Mouse (Mus musculus) heart, postnatal 10 days (tissue): ENCODE measurements at regions not wholly inside any gene's neighbourhood (a gene's known extent, or its start where the extent isn't known, plus 50 kb on each side); places are given as distances from the start of the nearest gene placed in this dataset.
"Not testable (repeated sequence)": the region's sequence is repeated elsewhere in the genome, so short reads cannot be mapped to it uniquely, and the experiment has no call there.

Experiments used
- DNase-seq, 2 experiments: peaks; one replicate each; pipeline ENCODE4 v3.0.0; 2021
- intact Hi-C: fragments of 180-260 bp; cut with DNase I; formaldehyde crosslinking; loops from one replicate; pipeline ENCODE4 v1.15.1; 2025

GRCm38 (mm10) chr13:68298862-68299261 lies 283.1 kb downstream of the Mtrr start:
- intact Hi-C loops = not testable (repeated sequence)
- peak; percentile 0 to 1 for DNase-seq

DNA sequence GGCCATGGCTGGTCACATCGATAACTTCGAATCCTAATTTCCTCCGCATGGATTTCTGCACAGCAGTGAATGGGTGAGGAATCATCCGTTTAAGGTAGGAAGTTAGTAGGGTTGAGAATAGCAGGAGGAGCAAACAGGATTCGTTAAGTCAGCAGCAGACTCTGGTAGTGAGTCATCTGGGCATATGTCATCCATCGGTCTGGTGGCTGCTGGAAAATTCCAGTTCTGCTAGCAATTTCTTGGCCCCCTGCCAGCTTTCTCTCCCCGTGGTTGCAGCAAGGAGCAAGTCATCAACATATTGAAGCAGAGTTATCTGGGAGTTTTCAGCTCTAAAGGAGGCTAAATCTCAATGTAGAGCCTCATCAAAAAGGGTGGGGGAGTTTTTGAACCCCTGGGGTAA lies 323.7 kb downstream of the Mtrr start:
- intact Hi-C loops, DNase-seq: not testable (repeated sequence)
